Mouse (Mus musculus): Measurements from ENCODE around the gene Egr4.

Egr4 gene

GRCm38 (mm10) chr6:85513531-85513910 is at the start of gene Egr4:
Egr4 (minus strand) TSS chr6:85513589.
- DNase-seq (ENCODE audit: low spot score in 2 of 2) = no peak

- DNase-seq (ENCODE audit: low spot score in 2 of 2) = no peak
These were observed 49.0 kb upstream of the Egr4 start for GRCm38 (mm10) chr6:85562374-85562773.

GRCm38 (mm10) chr6:85547642-85548041 is 34.3 kb upstream of the Egr4 start:
- DNase-seq (ENCODE audit: low spot score in 2 of 2) = no peak

- no peak for DNase-seq (ENCODE audit: low spot score in 2 of 2)
These were observed 31.0 kb upstream of the Egr4 start for GRCm38 (mm10) chr6:85544251-85544881.

GRCm38 (mm10) chr6:85543351-85544175 is 30.2 kb upstream of the Egr4 start:
- DNase-seq (ENCODE audit: low spot score in 2 of 2) = no peak

- no peak for DNase-seq (ENCODE audit: low spot score in 2 of 2)
These were observed 9.4 kb upstream of the Egr4 start for GRCm38 (mm10) chr6:85522825-85523224.

GRCm38 (mm10) chr6:85522026-85522425 is 8.6 kb upstream of the Egr4 start:
- DNase-seq (ENCODE audit: low spot score in 2 of 2) = no peak

GRCm38 (mm10) chr6:85518091-85518693 is 4.8 kb upstream of the Egr4 start:
- DNase-seq (ENCODE audit: low spot score in 2 of 2) = no peak

GRCm38 (mm10) chr6:85515941-85516340 is 2.6 kb upstream of the Egr4 start:
- DNase-seq (ENCODE audit: low spot score in 2 of 2) = no peak

GRCm38 (mm10) chr6:85512577-85513530 is 535 bp downstream of the Egr4 start:
- no peak for DNase-seq (ENCODE audit: low spot score in 2 of 2)

- DNase-seq (ENCODE audit: low spot score in 2 of 2) = no peak
These were observed 1.3 kb downstream of the Egr4 start for GRCm38 (mm10) chr6:85512056-85512440.

- DNase-seq (ENCODE audit: low spot score in 2 of 2) = no peak
These were observed 1.9 kb downstream of the Egr4 start for GRCm38 (mm10) chr6:85511286-85512055.

- DNase-seq (ENCODE audit: low spot score in 2 of 2) = no peak
These were observed 2.9 kb downstream of the Egr4 start for GRCm38 (mm10) chr6:85510476-85510875.

GRCm38 (mm10) chr6:85508602-85509001 is 4.8 kb downstream of the Egr4 start:
- DNase-seq (ENCODE audit: low spot score in 2 of 2) = no peak

GRCm38 (mm10) chr6:85504908-85505307 is 8.5 kb downstream of the Egr4 start:
- no peak for DNase-seq (ENCODE audit: low spot score in 2 of 2)

- no peak for DNase-seq (ENCODE audit: low spot score in 2 of 2)
These were observed 10.5 kb downstream of the Egr4 start, which contains the start of gene Fbxo41 for GRCm38 (mm10) chr6:85502911-85503250. Fbxo41 (minus strand) TSS chr6:85502994.

GRCm38 (mm10) chr6:85502103-85502910 is 11.1 kb downstream of the Egr4 start:
- DNase-seq (ENCODE audit: low spot score in 2 of 2) = no peak

GRCm38 (mm10) chr6:85501571-85502102 is 11.8 kb downstream of the Egr4 start:
- DNase-seq (ENCODE audit: low spot score in 2 of 2) = no peak

- no peak for DNase-seq (ENCODE audit: low spot score in 2 of 2)
These were observed 13.0 kb downstream of the Egr4 start for GRCm38 (mm10) chr6:85500416-85500815.

GRCm38 (mm10) chr6:85498147-85498546 is 15.2 kb downstream of the Egr4 start:
- DNase-seq (ENCODE audit: low spot score in 2 of 2) = no peak

All from spleen, postnatal 14 days (tissue).